Comparison of ENCODE assay signal across 9 mouse cellular contexts in genomic region chr11:101891451-101891850, GRCm38 (mm10). TPM values are rescaled to one million over a fixed set of nuclear protein-coding genes. Genes with fewer than 3 reads are reported as not detected.
DNase-seq lines count a peak whose midpoint lies in the region; ATAC-seq and TF ChIP-seq lines count a peak whose summit lies in the region.
"Had no signal": no experiment of that assay in that cellular context is flagged by ENCODE, and none has a peak within 500 bp of the region (broad histone marks: within the 10 kb centered on the region; RNA-seq: fewer than 3 reads in every experiment).

No protein-coding gene starts in this region.

- H3K36me3 ChIP-seq in kidney, adult 2 months (ENCODE audit: control insufficient read depth, insufficient read depth, low read length), result no peaks in the 10 kb centered on the region
- no peaks in the 10 kb centered on the region for H3K36me3 ChIP-seq in embryonic facial prominence, embryonic 10.5 days (replicated peaks)
- H3K36me3 ChIP-seq in kidney, embryonic 16.5 days (ENCODE audit: insufficient read depth, low read length), result no peaks in the 10 kb centered on the region
- H3K36me3 ChIP-seq in liver, embryonic 11.5 days (ENCODE audit: control insufficient read depth, insufficient read depth, low read length), result no peaks in the 10 kb centered on the region
- H3K36me3 ChIP-seq: midbrain, embryonic 12.5 days had no signal

- 9% methylated on average over 11 of the region's 11 CpGs for WGBS in kidney, adult 2 months
- 37% methylated on average over 11 of the region's 11 CpGs for WGBS in embryonic facial prominence, embryonic 10.5 days
- WGBS in kidney, embryonic 16.5 days, result 3% methylated on average over 11 of the region's 11 CpGs
- 22% methylated on average over 11 of the region's 11 CpGs for WGBS in liver, embryonic 11.5 days

- H3K4me2 ChIP-seq in kidney, embryonic 16.5 days (replicated peaks; ENCODE audit: low read depth, low read length), result peak overlapping the region; percentile 46
- no peak overlapping the region for H3K4me2 ChIP-seq in liver, embryonic 11.5 days
- H3K4me2 ChIP-seq: midbrain, embryonic 12.5 days had no signal

- TF ChIP-seq CTCF in kidney, adult 2 months (conservative IDR thresholded peaks at IDR 0.05; ENCODE audit: insufficient read depth, insufficient read length, low read depth, low read length), result no peak

- TF ChIP-seq POLR2A in kidney, adult 2 months (IDR thresholded peaks at IDR 0.05; ENCODE audit: low read depth, low read length), result no peak

- H3K27me3 ChIP-seq in kidney, adult 2 months (replicated peaks; ENCODE audit: control insufficient read depth, insufficient read depth, low read length), result no peaks in the 10 kb centered on the region; the same call in 1 of the 2 replicates
- H3K27me3 ChIP-seq in embryonic facial prominence, embryonic 10.5 days (replicated peaks; ENCODE audit: low read depth, poor library complexity, severe bottlenecking), result peaks cover 82% of the 10 kb centered on the region
- H3K27me3 ChIP-seq in kidney, embryonic 16.5 days (ENCODE audit: insufficient read depth, low read length), result peaks cover 23% of the 10 kb centered on the region
- H3K27me3 ChIP-seq in liver, embryonic 11.5 days (replicated peaks; ENCODE audit: control insufficient read depth, insufficient read depth, low read length), result peaks cover 79% of the 10 kb centered on the region

- H3K9me3 ChIP-seq in embryonic facial prominence, embryonic 10.5 days, result no peaks in the 10 kb centered on the region
- no peaks in the 10 kb centered on the region for H3K9me3 ChIP-seq in kidney, embryonic 16.5 days (ENCODE audit: low read length)
- no peaks in the 10 kb centered on the region for H3K9me3 ChIP-seq in liver, embryonic 11.5 days (ENCODE audit: control insufficient read depth, low read length)
- H3K9me3 ChIP-seq: midbrain, embryonic 12.5 days had no signal

- no peak for ATAC-seq in kidney, embryonic 16.5 days (ENCODE audit: low FRiP score, low TSS enrichment)
- ATAC-seq in liver, embryonic 11.5 days (replicated peaks; ENCODE audit: low FRiP score), result no peak
- ATAC-seq in CD4-positive, CD25-positive, alpha-beta regulatory T cell, adult 4 months, result no peak

- no peaks in the 10 kb centered on the region for H3K4me1 ChIP-seq in kidney, adult 2 months (ENCODE audit: control insufficient read depth, insufficient read depth, low read length)
- H3K4me1 ChIP-seq in embryonic facial prominence, embryonic 10.5 days, result peaks cover 68% of the 10 kb centered on the region
- H3K4me1 ChIP-seq in kidney, embryonic 16.5 days (ENCODE audit: insufficient read depth, low read length), result peaks cover 66% of the 10 kb centered on the region
- peaks cover 10% of the 10 kb centered on the region for H3K4me1 ChIP-seq in liver, embryonic 11.5 days (replicated peaks; ENCODE audit: control insufficient read depth, insufficient read depth, low read length)

- no peak overlapping the region for H3K9ac ChIP-seq in kidney, embryonic 16.5 days (replicated peaks; ENCODE audit: low read length)
- no peak overlapping the region for H3K9ac ChIP-seq in liver, embryonic 11.5 days (ENCODE audit: low read depth, low read length)
- H3K9ac ChIP-seq: midbrain, embryonic 12.5 days had no signal

- no peak overlapping the region for H3K27ac ChIP-seq in kidney, adult 2 months (ENCODE audit: insufficient read depth, low read depth, low read length)
- no peak overlapping the region for H3K27ac ChIP-seq in embryonic facial prominence, embryonic 10.5 days (replicated peaks)
- H3K27ac ChIP-seq in kidney, embryonic 16.5 days (ENCODE audit: low read length), result no peak overlapping the region
- no peak overlapping the region for H3K27ac ChIP-seq in liver, embryonic 11.5 days (ENCODE audit: low read depth, low read length)
- H3K27ac ChIP-seq: midbrain, embryonic 12.5 days had no signal

- DNase-seq in kidney, adult 2 months, result peak; percentile 40
- DNase-seq in kidney, adult 11 months, result no peak
- peak; percentile 28 for DNase-seq in Muller cell, postnatal 12 days (ENCODE audit: inconsistent ontology term)
- DNase-seq in embryonic facial prominence, embryonic 10.5 days (ENCODE audit: low spot score), result no peak
- no peak for DNase-seq in liver, embryonic 11.5 days (ENCODE audit: low spot score)
- no peak for DNase-seq in left cerebral cortex, adult 8-10 months (ENCODE audit: low spot score in 2 of 2)

- no peak overlapping the region for H3K4me3 ChIP-seq in kidney, adult 2 months (ENCODE audit: insufficient read depth, low read depth, low read length)
- peak overlapping the region; percentile 22; the same call in 1 of the 2 replicates for H3K4me3 ChIP-seq in embryonic facial prominence, embryonic 10.5 days
- 0 out of 2 replicates have a peak overlapping the region, but pooled peaks have one; percentile 8 for H3K4me3 ChIP-seq in kidney, embryonic 16.5 days (ENCODE audit: low read length)
- no peak overlapping the region for H3K4me3 ChIP-seq in liver, embryonic 11.5 days (ENCODE audit: low read depth, low read length)
- H3K4me3 ChIP-seq: midbrain, embryonic 12.5 days had no signal

RNA-seq across cellular contexts. Expression of gene Meox1, which starts 2.7 kb away (rescaled TPM):
- polyA plus RNA-seq in kidney, adult 2 months (2012; rRNA removed), result 3.5 and 4.8 TPM in 2 replicates
- 1.9 and 2.9 TPM in 2 replicates for polyA plus RNA-seq in embryonic facial prominence, embryonic 10.5 days (2016; fragmentation: Nextera tagmentation; extraction: Ambion mirVana)
- 15.2 and 15.5 TPM in 2 replicates for polyA plus RNA-seq in kidney, embryonic 16.5 days (2015; fragmentation: Nextera tagmentation; extraction: Ambion mirVana)
- 2.8 and 3.6 TPM in 2 replicates for polyA plus RNA-seq in liver, embryonic 11.5 days (2014; fragmentation: Nextera tagmentation; extraction: Ambion mirVana)
- under 1 TPM; 0.26 to 0.74 (median 0.54) TPM for total RNA-seq in left cerebral cortex, adult 8-10 months (2022)
- not detected for polyA plus RNA-seq in CD4-positive, CD25-positive, alpha-beta regulatory T cell, adult 4 months (2017; shearing (Covaris generic))

Comparison
In these comparisons a context has a peak if more than half of its experiments do, and no peak if none do; other contexts are left out.
1. DNase-seq: peak in kidney, adult 2 months (single experiment) and Muller cell, postnatal 12 days (single experiment); none in kidney, adult 11 months (single experiment), embryonic facial prominence, embryonic 10.5 days (single experiment), liver, embryonic 11.5 days (single experiment) and left cerebral cortex, adult 8-10 months (0 of 2).
2. H3K4me3 ChIP-seq: peak in embryonic facial prominence, embryonic 10.5 days (single experiment) and kidney, embryonic 16.5 days (single experiment); none in kidney, adult 2 months (single experiment) and liver, embryonic 11.5 days (single experiment).